Mouse (Mus musculus) thymus, postnatal 0 days (tissue): ENCODE data around the gene Cds2. TPM values are rescaled to one million over a fixed set of nuclear protein-coding genes. Genes with fewer than 3 reads are reported as not detected.
"Not testable (repeated sequence)": the region's sequence is repeated elsewhere in the genome, so short reads cannot be mapped to it uniquely, and the experiment has no call there.

ENCODE experiments used
- DNase-seq: peaks from one replicate; pipeline ENCODE4 v3.0.0-alpha.2; 2015; ENCODE audit warnings: low spot score
- polyA plus RNA-seq: library from polyadenylated mRNA; unstranded; fragments of >200 nt; fragmentation: Nextera tagmentation; extraction: Ambion mirVana; gene quantifications from 2 replicates; pipeline ENCODE4 v1.2.1, GENCODE M21; 2015

Cds2 gene
- polyA plus RNA-seq, 1 experiment from 2014 or later = 24.5 TPM

DNA sequence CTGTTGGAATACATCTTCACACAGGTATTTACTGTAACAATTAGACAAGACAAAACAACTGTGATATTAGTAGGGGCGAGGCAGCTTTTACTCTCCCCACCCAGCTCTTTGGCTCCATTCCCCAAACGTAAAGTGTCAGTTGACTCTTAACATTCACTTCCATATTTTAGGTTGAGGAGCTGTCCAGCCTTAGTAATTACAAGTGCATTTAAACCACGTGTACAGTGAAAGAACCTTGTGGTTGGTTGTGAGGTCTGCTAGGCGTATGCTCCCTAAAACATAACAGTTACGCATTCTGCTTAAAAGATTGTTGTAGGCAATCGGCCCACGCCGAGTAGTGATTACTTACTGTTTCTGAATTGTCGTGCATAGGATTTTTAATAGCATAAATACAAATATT is 2.2 kb downstream of the Cds2 start:
- DNase-seq = no peak

DNA sequence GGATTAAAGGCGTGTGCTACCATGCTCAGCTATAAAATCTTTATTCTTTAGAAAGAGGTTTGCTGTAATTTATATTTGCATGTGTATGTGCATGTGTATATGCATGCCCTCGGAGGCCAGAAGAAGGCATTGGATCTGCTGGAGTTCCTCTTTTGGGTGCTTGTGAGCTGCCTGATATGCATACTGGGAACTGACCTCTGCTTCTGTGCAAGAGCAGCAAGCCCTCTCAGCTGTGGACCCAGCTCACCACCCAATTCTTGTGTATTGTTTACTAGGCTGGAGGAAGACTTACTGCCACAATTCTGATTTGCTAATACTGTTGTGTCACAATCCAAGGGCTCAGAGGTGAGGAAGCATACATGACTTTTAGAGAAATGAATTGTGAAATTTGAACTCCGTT is 3.1 kb downstream of the Cds2 start:
- DNase-seq = no peak

DNA sequence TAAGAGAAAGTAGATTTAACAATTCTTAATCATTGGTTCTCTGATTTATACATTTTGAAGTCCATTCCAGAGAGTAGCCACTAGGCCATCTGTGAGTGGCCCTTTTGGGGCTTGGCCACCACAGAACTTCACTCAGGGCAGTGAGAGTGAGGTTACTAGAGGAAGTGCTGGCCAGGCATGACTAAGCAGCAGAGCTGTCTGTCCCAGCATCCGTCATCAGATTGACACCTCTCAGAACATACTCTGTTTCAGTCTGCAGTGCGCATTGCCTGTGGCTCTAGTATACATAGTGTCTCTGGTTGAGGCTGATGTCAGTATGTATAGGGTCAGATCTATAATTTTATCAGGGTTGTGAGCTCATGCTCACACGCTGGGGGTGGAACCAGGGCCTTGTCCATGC is 6.3 kb downstream of the Cds2 start:
- DNase-seq = no peak

DNA sequence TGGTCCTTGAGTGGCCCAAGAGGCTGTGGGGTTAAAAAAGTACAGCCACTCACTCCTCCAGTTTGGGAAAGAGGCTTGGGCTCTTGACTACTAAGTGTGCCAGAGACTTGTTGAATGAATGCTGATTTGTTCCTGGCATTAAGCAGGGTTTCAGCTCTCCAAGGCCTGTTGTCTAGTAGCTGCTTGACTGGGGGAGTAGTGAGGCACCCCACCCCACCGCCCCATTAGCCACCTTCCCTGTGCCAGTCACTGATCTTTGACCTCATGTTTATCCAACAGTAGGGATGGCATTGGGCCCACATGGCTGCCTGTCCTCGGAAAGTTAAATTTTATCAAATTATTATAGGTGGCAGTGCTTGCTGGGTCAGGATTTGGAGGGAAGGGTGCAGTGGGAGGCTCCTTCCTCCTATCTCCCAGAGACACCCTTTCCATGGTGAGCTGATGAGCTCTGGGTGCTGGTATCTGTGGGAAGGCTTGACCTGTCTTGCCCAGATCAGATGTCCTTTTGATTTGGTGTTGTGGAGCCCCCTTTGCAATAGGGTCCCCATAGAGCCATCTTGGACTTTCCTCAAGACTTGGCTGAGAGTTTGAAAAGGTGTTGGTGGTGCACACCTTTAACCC is 7.5 kb downstream of the Cds2 start:
- DNase-seq = no peak

DNA sequence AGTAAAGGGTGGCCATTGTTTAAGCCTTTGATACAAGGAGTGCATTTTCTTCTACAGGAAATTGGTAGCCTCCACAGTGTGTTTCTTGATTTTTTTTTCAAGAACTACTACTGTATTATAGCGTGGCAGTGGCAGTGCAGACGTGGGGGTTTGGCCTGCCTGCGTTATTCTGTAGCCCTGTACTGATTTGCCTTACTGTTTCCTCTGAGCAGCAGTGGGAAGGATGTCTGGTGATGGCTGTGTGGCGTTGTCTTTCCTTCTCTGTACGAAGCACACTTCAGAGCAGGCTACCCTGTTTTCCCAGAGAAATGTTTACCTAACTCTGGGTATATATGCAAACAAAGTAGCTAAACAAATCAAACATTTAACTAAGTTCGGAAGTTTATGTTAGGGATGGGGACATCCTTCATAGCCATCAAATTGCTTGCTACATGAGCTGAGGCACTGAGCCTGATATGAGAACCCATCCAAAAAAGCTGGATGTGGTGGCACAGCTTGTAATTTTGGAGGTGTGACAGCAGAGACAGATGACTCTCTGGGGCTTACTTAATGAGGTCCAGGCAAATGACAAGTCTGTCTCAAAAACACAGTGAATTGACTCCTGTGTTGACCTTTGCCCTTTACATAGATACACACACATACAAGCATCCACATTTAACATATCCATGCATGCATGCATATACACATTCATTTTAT is 9.9 kb downstream of the Cds2 start:
- no peak for DNase-seq

DNA sequence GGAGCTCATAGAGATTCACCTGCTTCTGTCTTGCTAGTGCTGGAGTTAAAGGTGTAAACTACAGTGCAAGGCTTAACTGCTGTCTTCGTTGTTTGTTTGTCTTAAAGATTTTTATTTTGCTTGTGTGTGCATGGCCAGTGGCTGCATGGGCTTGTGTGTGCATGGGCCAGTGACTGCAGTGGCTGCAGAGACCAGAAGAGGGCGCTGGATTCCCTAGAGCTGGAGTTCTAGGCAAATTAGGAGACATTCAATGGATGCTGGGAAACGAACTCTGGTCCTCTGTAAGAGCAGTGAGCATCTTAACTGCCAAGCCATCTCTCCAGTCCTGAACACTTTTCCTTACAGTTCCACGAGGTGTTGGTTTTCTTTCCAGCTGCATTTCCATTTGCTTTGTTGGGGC is 12.6 kb downstream of the Cds2 start:
- DNase-seq = no peak

GRCm38 (mm10) chr2:132276249-132276648 is 13.3 kb downstream of the Cds2 start:
- DNase-seq = no peak

- DNase-seq = no peak
Observed at GRCm38 (mm10) chr2:132278273-132278853, 15.4 kb downstream of the Cds2 start.

- DNase-seq = no peak
Observed at GRCm38 (mm10) chr2:132279336-132279882, 16.5 kb downstream of the Cds2 start.

DNA sequence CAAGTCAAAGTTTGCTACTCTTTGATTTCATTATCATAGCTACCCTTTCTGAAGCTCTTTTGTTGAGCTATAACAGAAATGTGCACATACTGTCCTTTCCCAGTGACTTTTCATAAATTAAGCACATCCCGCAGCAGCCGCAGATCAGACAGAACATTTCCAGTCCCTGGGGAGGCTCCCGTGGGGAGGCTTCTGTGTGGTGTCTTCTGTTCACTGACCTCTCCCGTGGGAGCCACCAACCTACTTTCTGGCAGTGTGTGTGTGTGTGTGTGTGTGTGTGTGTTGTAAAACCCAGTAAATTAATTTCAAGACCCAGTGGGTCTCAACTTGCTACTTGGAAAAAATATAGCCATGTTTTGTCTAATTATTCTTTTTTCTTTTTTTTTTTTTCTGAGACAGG is 17.0 kb downstream of the Cds2 start:
- no peak for DNase-seq

DNA sequence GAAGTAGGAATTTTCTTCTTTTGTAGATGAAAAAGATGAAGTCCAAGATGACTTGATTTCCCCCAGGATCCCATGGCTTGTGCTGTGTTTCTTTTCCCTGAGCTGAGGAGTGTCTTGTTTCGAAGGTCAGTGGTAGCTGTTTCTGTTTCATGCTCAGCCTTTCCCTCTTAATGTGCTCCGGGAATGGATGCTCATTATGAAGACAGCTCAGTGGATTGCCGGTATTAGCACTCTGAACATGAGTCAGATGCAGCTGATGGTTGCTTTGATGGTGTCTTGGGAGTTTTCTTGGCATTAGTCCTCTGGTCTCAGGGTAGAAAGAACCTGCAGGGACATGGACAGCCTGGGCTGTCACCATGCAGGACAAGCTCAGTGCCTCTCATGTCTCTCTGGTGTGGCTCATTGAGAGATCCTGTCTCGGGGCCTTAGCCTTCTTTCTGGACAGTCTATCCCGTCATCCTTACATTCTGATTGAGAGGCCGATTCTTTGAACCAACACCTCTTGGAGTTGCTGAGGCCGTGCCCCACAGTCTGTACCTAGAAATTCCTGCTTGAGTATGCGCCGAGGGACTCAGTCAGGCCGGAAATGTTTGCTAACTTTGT is 17.7 kb downstream of the Cds2 start:
- no peak for DNase-seq

DNA sequence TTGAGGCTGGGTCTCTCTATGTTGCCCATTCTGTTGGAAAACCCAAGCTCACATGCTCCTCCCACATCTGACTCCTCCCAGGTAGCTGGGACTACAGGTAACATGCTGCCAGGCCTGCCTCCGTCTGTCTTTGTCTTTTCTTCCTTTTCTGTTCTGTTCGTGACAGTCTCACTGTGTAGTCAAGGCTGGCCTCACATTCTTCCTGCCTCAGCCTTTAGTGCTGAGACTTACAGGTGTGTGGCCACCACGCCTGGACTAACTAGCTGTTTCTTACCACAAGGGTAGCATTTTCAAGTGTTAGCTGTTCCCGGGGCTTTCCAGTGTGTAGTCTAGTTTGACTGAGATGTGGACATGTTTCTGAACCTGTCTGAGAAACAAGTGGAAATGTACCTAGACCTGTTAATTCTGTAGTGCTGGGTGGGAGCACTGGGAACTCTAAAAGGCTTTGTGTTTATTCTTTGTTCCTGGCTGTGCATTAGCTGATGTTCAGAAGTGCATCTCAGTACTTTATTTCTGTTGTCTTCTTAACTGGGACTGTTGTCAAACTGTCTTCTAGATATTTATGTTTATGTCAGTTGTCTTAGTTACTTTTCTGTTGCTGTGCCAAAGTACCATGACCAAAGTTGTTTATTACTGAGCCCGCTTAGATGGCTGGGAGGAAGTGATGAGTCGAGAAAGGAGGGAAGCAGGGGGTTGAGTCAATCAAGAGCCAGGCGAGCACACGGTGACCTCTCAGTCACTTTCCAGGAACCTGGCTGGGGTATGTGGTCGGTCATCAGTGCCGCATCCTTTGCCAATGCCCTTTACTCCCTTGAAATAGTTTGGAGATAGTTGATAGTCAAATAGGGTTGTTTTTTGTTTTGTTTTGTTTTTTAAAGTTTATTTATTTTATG is 18.9 kb downstream of the Cds2 start:
- DNase-seq = no peak

DNA sequence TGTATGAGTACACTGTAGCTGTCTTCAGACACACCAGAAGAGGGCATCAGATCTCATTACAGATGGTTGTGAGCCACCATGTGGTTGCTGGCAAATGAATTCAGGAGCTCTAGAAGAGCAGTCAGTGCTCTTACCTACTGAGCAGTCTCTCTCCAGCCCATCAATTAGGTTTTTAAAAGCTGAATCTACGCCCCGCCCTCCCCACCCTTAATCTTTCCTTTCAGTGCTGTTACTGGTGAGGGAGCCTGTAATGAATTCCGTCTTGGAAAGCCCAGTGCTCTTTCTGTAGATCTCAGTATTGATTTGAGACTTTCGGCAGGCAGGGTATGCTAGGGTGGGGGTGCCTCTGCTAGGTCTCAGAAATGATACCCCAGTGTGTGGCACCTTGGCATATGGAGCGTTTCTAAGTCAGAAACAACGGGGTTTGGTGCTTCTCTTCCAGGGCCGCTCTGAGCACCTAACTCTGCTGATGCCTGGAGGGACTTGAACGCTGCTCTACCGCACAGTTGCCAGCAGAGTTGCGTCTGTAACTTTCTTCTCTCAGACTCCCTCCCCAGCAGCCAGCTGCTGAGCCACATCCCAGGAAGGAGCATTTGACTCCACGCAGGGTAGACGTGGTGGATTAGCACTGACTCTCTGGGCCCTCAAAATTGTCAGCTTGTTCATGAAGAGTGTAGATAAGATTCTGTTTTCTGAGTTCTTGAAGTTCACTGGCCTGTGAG is 19.7 kb downstream of the Cds2 start:
- no peak for DNase-seq

DNA sequence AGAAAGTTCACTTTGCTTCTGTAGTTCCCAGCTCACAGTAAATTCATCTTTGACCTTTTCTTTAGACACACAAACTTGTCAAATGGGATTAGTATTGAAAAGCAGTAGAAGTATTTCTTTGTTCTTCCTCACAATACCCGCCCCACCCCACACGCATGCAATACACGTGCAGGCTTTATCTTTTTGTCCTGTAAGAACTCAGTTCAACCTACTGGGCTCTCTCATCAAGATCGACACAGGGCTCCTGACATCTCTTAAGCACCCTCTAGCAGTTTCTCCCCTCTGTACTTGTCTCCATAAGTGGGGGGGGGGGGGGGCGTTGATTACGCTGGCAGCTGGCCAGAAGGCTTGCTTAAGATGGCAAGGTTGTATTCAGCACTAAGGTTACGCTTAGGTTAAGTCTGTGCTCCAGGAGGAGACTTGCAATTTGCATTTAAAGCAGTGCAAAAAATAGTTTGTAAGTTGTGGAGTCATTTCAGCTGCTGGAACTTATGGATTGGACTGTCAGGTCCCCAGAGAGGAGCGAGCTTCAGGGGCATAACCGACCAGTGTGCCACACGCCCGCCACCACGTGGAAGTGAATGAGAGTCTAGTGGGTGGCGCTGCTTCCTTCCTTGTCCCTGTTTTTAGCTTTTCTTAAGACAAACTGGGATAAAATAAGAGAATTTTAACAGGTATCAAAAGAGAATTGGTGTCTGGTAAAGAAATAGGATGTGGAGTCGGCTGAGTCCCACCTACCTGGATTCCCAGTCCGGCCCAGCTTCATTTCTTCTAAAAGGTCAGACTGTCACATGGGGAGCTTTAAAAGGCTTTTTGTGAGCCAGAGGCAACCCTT is 20.5 kb downstream of the Cds2 start:
- DNase-seq = no peak

GRCm38 (mm10) chr2:132284492-132285139 is 21.7 kb downstream of the Cds2 start:
- DNase-seq = no peak

DNA sequence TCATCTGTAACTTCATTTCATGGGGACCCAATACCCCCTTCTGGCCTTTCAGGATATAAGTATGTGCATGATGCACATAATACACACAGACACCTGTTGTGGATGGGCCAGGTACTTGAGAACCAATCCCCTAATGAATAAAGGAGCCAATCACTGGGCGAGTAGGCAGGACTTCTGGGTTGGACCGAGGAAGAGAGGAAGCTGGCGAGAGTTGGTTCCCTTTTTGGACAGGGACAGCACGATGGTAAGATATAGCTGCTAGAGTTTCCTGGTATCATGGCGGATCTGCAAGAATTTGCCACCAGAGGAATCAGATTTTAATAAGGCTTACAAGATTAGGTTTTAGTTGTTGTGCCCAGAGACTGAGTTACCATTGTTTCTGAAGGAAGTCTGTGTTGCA is 22.8 kb downstream of the Cds2 start:
- DNase-seq = not testable (repeated sequence)

DNA sequence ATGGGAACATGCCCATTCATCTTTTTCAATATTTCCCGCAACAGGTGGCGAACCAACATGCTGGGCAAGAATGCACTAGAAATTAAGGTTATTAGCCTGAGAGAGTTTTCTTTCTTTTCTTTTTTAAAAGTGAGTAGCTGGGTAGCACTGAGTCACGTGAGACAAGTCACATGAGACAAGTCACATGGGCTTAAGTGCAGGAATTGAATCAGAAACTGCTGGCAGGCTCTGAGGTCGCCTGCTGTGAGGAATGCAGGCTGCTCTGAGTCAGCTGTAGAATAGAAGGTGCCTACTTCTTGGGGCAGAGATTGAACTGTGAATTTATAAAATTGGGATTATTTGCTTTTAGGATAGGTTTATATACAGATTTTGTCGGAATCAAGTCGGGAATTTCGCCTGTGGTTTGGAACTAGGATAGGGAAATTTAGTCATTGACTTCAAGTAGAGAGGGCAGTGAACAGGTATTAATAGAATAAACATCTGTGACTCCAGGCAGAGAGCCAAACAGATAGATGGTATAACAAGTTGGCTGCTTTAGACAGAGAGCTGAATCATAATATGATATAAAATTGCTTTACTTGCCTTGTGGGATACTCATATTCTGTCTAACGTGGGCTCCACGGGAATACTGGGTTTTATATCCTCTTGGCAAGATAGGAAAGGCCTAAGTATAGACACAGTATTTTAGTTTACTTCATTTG is 23.6 kb downstream of the Cds2 start:
- no peak for DNase-seq

DNA sequence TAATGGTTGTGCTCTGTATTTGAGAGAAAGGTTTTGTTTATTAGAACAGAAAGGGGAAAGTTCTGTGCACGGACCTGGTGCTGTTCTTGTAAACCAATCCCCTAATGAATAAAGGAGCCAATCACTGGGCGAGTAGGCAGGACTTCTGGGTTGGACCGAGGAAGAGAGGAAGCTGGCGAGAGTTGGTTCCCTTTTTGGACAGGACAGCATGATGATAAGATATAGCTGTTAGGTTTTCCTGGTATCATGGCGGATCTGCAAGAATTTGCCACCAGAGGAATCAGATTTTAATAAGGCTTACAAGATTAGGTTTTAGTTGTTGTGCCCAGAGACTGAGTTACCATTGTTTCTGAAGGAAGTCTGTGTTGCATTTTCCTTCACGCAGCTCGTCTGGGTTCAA is 26.3 kb downstream of the Cds2 start:
- not testable (repeated sequence) for DNase-seq
